Mouse (Mus musculus) liver, adult 2 months (tissue): ENCODE measurements around the gene Rasal2. TPM values are rescaled to one million over a fixed set of nuclear protein-coding genes. Genes with fewer than 3 reads are reported as not detected.

Source experiments
- DNase-seq: peaks from one replicate; pipeline ENCODE4 v3.0.0-alpha.2; 2011; ENCODE audit warnings: low read depth, low spot score; ENCODE audit errors: extremely low read depth
- H3K27ac ChIP-seq: fragments of 200-500 bp; replicated peaks from 2 replicates; pipeline ENCODE4 v1.5.1; 2012; ENCODE audit warnings: low read depth, mild to moderate bottlenecking, control low read depth, inconsistent platforms, low read length; ENCODE audit not compliant: insufficient read depth
- H3K27me3 ChIP-seq: fragments of 200-500 bp; 2 replicates; pipeline ENCODE4 v1.6.1; 2012; ENCODE audit warnings: mild to moderate bottlenecking, moderate library complexity, low read length, inconsistent platforms; ENCODE audit not compliant: control insufficient read depth, insufficient read depth
- H3K36me3 ChIP-seq: fragments of 200-500 bp; 2 replicates; pipeline ENCODE4 v1.6.1; 2012; ENCODE audit warnings: low read length, inconsistent platforms; ENCODE audit not compliant: control insufficient read depth, insufficient read depth
- H3K4me1 ChIP-seq: fragments of 200-500 bp; 2 replicates; pipeline ENCODE4 v1.6.1; 2011; ENCODE audit warnings: low read length; ENCODE audit not compliant: control insufficient read depth, insufficient read depth
- H3K4me3 ChIP-seq: fragments of 200-500 bp; 2 replicates; pipeline ENCODE4 v1.5.1; 2011; ENCODE audit warnings: low read depth, mild to moderate bottlenecking, control low read depth, low read length, moderate library complexity; ENCODE audit not compliant: insufficient read depth
- H3K79me2 ChIP-seq: fragments of 200-500 bp; 2 replicates; pipeline ENCODE4 v1.6.1; 2012; ENCODE audit warnings: inconsistent platforms, mild to moderate bottlenecking, low read length, moderate library complexity; ENCODE audit not compliant: control insufficient read depth, insufficient read depth
- H3K9ac ChIP-seq: fragments of 200-500 bp; 2 replicates; pipeline ENCODE4 v1.6.1; 2012; ENCODE audit warnings: low read depth, mild to moderate bottlenecking, control low read depth, inconsistent platforms, low read length
- CTCF ChIP-seq: fragments of 200-500 bp; IDR thresholded peaks from 2 replicates; pipeline ENCODE4 v1.5.1; 2011; ENCODE audit warnings: low read depth, low read length, control low read depth
- POLR2A ChIP-seq: fragments of 200-500 bp; IDR thresholded peaks from 2 replicates; pipeline ENCODE4 v1.6.1; 2011; ENCODE audit warnings: low read length, control low read depth; ENCODE audit not compliant: insufficient read depth; ENCODE audit errors: extremely low read depth
- WGBS: fragments of 180-500 bp; shearing (Covaris S2); methylation state at CpG from one replicate; pipeline ENCODE4 v1.1.7; 2018; 5-methylcytosine and 5-hydroxymethylcytosine counted together
- polyA plus RNA-seq: library from polyadenylated mRNA; depleted of rRNA; stranded (reverse); fragments of >200 nt; gene quantifications from 2 replicates; pipeline ENCODE4 v1.2.3, GENCODE M21; 2012
- total RNA-seq: library from RNA; depleted of rRNA; stranded (reverse); fragments of >200 nt; gene quantifications from 2 replicates; pipeline ENCODE4 v1.2.3, GENCODE M21; 2014

Rasal2 gene
- total and polyA plus RNA-seq, 2 experiments = 1.2 to 10.2 TPM

DNA sequence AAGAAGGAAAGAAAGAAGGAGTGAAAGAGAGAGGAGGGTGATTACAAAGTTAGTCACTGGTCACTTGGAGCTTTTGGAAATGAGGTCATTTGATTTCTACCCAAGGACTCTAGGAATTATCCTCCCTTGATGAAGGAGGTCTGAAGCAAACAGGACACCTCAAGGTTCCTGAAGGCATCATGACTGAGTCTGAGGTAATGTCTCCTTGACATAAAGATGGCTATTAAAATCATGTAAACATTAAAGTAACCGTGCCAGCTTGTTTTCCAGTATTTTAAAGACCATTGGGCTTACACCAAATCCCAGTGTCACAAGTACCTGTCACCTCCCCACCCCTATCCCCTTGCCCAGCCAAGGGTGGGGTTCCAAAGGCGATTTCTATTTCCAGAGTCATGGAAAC, 25.9 kb upstream of the Rasal2 start:
- Histone ChIP-seq H3K79me2 (no peaks in the 10 kb centered on the region), H3K27ac (no peak overlapping the region), H3K4me1 (no peaks in the 10 kb centered on the region), H3K9ac (no peak overlapping the region), H3K4me3 (no peak overlapping the region), H3K27me3 (no peaks in the 10 kb centered on the region), H3K36me3 (no peaks in the 10 kb centered on the region)
- no peak for DNase-seq
- 89% methylated on average over 2 of the region's 2 CpGs for WGBS
- TF ChIP-seq CTCF = no peak
- no peak for TF ChIP-seq POLR2A

DNA sequence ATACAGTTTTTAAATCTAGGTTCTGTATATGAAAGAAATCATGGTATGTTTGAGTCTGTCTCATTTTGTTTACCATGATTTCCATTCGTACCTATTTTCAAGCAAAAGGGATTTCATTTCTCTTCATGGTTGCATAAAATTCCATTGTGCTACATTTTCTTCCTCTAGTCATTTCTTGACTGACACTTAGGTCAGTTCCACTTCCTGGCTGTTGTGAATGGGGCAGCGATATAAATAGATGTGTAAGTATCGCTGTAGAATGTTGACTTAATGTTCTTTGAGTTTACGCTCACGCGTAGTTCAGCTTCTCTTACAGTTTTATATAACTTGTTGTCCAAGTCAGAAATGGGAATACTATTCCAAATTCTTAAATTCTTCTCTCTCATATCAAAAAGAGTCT, 23.5 kb upstream of the Rasal2 start:
- Histone ChIP-seq H3K4me3 (no peak overlapping the region), H3K27me3 (no peaks in the 10 kb centered on the region), H3K27ac (no peak overlapping the region), H3K4me1 (no peaks in the 10 kb centered on the region), H3K36me3 (no peaks in the 10 kb centered on the region), H3K9ac (no peak overlapping the region), H3K79me2 (no peaks in the 10 kb centered on the region)
- TF ChIP-seq CTCF (no peak), POLR2A (no peak)
- DNase-seq = no peak
- 82% methylated on average over 6 of the region's 6 CpGs for WGBS

GRCm38 (mm10) chr1:157434404-157434803, 22.0 kb upstream of the Rasal2 start:
- Histone ChIP-seq H3K4me1 (no peaks in the 10 kb centered on the region), H3K4me3 (no peak overlapping the region), H3K27me3 (no peaks in the 10 kb centered on the region), H3K36me3 (no peaks in the 10 kb centered on the region), H3K27ac (no peak overlapping the region), H3K79me2 (no peaks in the 10 kb centered on the region), H3K9ac (no peak overlapping the region)
- WGBS = 91% methylated on average over 4 of the region's 4 CpGs
- DNase-seq = no peak
- TF ChIP-seq CTCF (no peak), POLR2A (no peak)

GRCm38 (mm10) chr1:157433316-157433715, 20.9 kb upstream of the Rasal2 start:
- Histone ChIP-seq H3K79me2 (no peaks in the 10 kb centered on the region), H3K36me3 (no peaks in the 10 kb centered on the region), H3K4me1 (no peaks in the 10 kb centered on the region), H3K9ac (no peak overlapping the region), H3K27ac (no peak overlapping the region), H3K27me3 (no peaks in the 10 kb centered on the region), H3K4me3 (no peak overlapping the region)
- no peak for TF ChIP-seq POLR2A
- no peak for TF ChIP-seq CTCF
- no peak for DNase-seq
- 78% methylated on average over 3 of the region's 3 CpGs for WGBS

DNA sequence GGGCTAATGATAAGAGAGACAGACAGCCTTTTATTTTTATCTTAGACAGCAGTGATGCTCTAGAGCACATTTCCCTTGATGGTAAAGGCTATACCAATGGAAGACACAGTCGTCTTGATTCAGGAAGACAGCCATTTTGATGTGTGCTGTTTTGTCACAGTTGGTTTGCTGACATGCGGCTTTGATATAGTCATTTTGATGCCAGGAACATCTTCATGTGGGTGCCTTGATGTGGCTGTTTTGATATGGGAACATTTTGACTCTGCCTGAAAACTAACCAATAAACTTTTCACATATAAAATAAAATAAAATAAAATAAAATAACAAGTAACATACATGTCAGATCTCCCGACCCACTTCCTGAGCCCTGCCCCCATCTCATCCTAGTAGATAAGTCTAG, 16.0 kb upstream of the Rasal2 start:
- no peaks in the 10 kb centered on the region for H3K79me2 ChIP-seq
- H3K9ac ChIP-seq = no peak overlapping the region
- no peak overlapping the region for H3K4me3 ChIP-seq
- no peak for TF ChIP-seq POLR2A
- TF ChIP-seq CTCF = no peak
- 86% methylated on average over 3 of the region's 3 CpGs for WGBS
- H3K36me3 ChIP-seq = no peaks in the 10 kb centered on the region
- no peak for DNase-seq
- no peak overlapping the region for H3K27ac ChIP-seq
- H3K4me1 ChIP-seq = no peaks in the 10 kb centered on the region
- no peaks in the 10 kb centered on the region for H3K27me3 ChIP-seq

GRCm38 (mm10) chr1:157427604-157428003, 15.2 kb upstream of the Rasal2 start:
- no peak for DNase-seq
- Histone ChIP-seq H3K79me2 (no peaks in the 10 kb centered on the region), H3K4me3 (no peak overlapping the region), H3K9ac (no peak overlapping the region), H3K36me3 (no peaks in the 10 kb centered on the region), H3K27me3 (no peaks in the 10 kb centered on the region), H3K27ac (no peak overlapping the region), H3K4me1 (no peaks in the 10 kb centered on the region)
- TF ChIP-seq POLR2A (no peak), CTCF (no peak)
- WGBS = 97% methylated on average over 4 of the region's 4 CpGs
